Mouse (Mus musculus): ENCODE data around the gene Alkbh3.

GRCm38 (mm10) chr2:94050901-94051300 is 40.3 kb upstream of the Alkbh3 start:
- TF ChIP-seq CTCF (IDR thresholded peaks at IDR 0.05; ENCODE audit: control insufficient read depth, insufficient read depth, low read length), result no peak
- no peak for TF ChIP-seq POLR2A (IDR thresholded peaks at IDR 0.05; ENCODE audit: borderline replicate concordance, control insufficient read depth, low read depth, low read length)

Data from bone marrow, adult 2 months (tissue).